Mouse (Mus musculus): ENCODE measurements around the gene Gpr137. TPM values are rescaled to one million over a fixed set of nuclear protein-coding genes. Genes with fewer than 3 reads are reported as not detected.

Gene Gpr137
- total and polyA plus RNA-seq, 3 experiments, result 22.8 to 32.1 (median 24.9) TPM

- H3K9me3 ChIP-seq (replicated peaks), result no peaks in the 10 kb centered on the region
- H3K4me1 ChIP-seq (ENCODE audit: insufficient read depth, low read depth, low read length), result peaks cover 65% of the 10 kb centered on the region
- DNase-seq (ENCODE audit: low spot score) (peak; percentile 78), ATAC-seq (ENCODE audit: extremely low read depth, insufficient number of reproducible peaks, low FRiP score, poor library complexity, severe bottlenecking) (peak; percentile 90)
- H3K27me3 ChIP-seq (ENCODE audit: insufficient read depth, low read length), result no peaks in the 10 kb centered on the region
- H3K4me3 ChIP-seq (ENCODE audit: low read depth, low read length), result peak overlapping the region; percentile 76
- TF ChIP-seq CTCF (IDR thresholded peaks at IDR 0.05; ENCODE audit: low read depth, low read length) (peak; percentile 36; the same call in 1 of the 2 replicates), POLR2AphosphoS5 (IDR thresholded peaks at IDR 0.05; ENCODE audit: insufficient replicate concordance, low read depth, low read length) (no peak), TAL1 (conservative IDR thresholded peaks at IDR 0.05; ENCODE audit: low read depth, low read length) (no peak)
- peaks cover 62% of the 10 kb centered on the region for H3K36me3 ChIP-seq (replicated peaks)
Measured at GRCm38 (mm10) chr19:6979486-6980380, 37.5 kb upstream of the Gpr137 start.

GRCm38 (mm10) chr19:6979001-6979479 is 36.8 kb upstream of the Gpr137 start:
- ATAC-seq (ENCODE audit: extremely low read depth, insufficient number of reproducible peaks, low FRiP score, poor library complexity, severe bottlenecking) (no peak), DNase-seq (ENCODE audit: low spot score) (peak; percentile 43)
- Histone ChIP-seq H3K4me3 (ENCODE audit: low read depth, low read length) (peak overlapping the region; percentile 76), H3K4me1 (ENCODE audit: insufficient read depth, low read depth, low read length) (peaks cover 70% of the 10 kb centered on the region), H3K27me3 (ENCODE audit: insufficient read depth, low read length) (no peaks in the 10 kb centered on the region), H3K9me3 (replicated peaks) (no peaks in the 10 kb centered on the region), H3K36me3 (replicated peaks) (peaks cover 57% of the 10 kb centered on the region)
- no peak for TF ChIP-seq GATA1 (IDR thresholded peaks at IDR 0.05; ENCODE audit: borderline replicate concordance, low read length)
- no peak for TF ChIP-seq CTCF (IDR thresholded peaks at IDR 0.05; ENCODE audit: low read depth, low read length)

GRCm38 (mm10) chr19:6978639-6978974 is 36.3 kb upstream of the Gpr137 start:
- H3K4me1 ChIP-seq (ENCODE audit: insufficient read depth, low read depth, low read length), result peaks cover 71% of the 10 kb centered on the region
- H3K9me3 ChIP-seq (replicated peaks), result no peaks in the 10 kb centered on the region

GRCm38 (mm10) chr19:6977759-6978638 is 35.7 kb upstream of the Gpr137 start:
- TF ChIP-seq GATA1 (IDR thresholded peaks at IDR 0.05; ENCODE audit: borderline replicate concordance, low read length) (no peak), GATA2 (IDR thresholded peaks at IDR 0.05; ENCODE audit: borderline replicate concordance, low read depth, low read length) (no peak), CTCF (IDR thresholded peaks at IDR 0.05; ENCODE audit: low read depth, low read length) (no peak), POLR2AphosphoS5 (IDR thresholded peaks at IDR 0.05; ENCODE audit: insufficient replicate concordance, low read depth, low read length) (no peak), TAL1 (conservative IDR thresholded peaks at IDR 0.05; ENCODE audit: low read depth, low read length) (no peak)
- no peaks in the 10 kb centered on the region for H3K9me3 ChIP-seq (replicated peaks)
- peak; percentile 24 for DNase-seq (ENCODE audit: low spot score)
- H3K36me3 ChIP-seq (replicated peaks), result peaks cover 48% of the 10 kb centered on the region
- peaks cover 73% of the 10 kb centered on the region for H3K4me1 ChIP-seq (ENCODE audit: insufficient read depth, low read depth, low read length)
- peak overlapping the region; percentile 76; the same call in 1 of the 2 replicates for H3K4me3 ChIP-seq (ENCODE audit: low read depth, low read length)
- H3K27me3 ChIP-seq (ENCODE audit: insufficient read depth, low read length), result no peaks in the 10 kb centered on the region
- no peak for ATAC-seq (ENCODE audit: extremely low read depth, insufficient number of reproducible peaks, low FRiP score, poor library complexity, severe bottlenecking)

More at GRCm38 (mm10) chr19:6978639-6978974, 36.3 kb upstream of the Gpr137 start:
- ATAC-seq (ENCODE audit: extremely low read depth, insufficient number of reproducible peaks, low FRiP score, poor library complexity, severe bottlenecking), result no peak
- H3K27me3 ChIP-seq (ENCODE audit: insufficient read depth, low read length), result no peaks in the 10 kb centered on the region
- no peak for DNase-seq (ENCODE audit: low spot score)
- TF ChIP-seq GATA2 (IDR thresholded peaks at IDR 0.05; ENCODE audit: borderline replicate concordance, low read depth, low read length), result no peak
- H3K36me3 ChIP-seq (replicated peaks), result peaks cover 53% of the 10 kb centered on the region
- peak overlapping the region; percentile 76 for H3K4me3 ChIP-seq (ENCODE audit: low read depth, low read length)

GRCm38 (mm10) chr19:6975537-6976521 is 33.5 kb upstream of the Gpr137 start, which contains the start of gene Plcb3:
Gene Plcb3, minus strand, starts transcription at chr19:6976470.
- ATAC-seq (ENCODE audit: extremely low read depth, insufficient number of reproducible peaks, low FRiP score, poor library complexity, severe bottlenecking), result no peak
- Histone ChIP-seq H3K9me3 (replicated peaks) (no peaks in the 10 kb centered on the region), H3K27me3 (ENCODE audit: insufficient read depth, low read length) (no peaks in the 10 kb centered on the region), H3K36me3 (replicated peaks) (peaks cover 37% of the 10 kb centered on the region), H3K4me1 (ENCODE audit: insufficient read depth, low read depth, low read length) (peaks cover 78% of the 10 kb centered on the region), H3K4me3 (ENCODE audit: low read depth, low read length) (peak within 1 kb of the TSS; percentile 80)
- no peak for TF ChIP-seq GATA2 (IDR thresholded peaks at IDR 0.05; ENCODE audit: borderline replicate concordance, low read depth, low read length)
- no peak for TF ChIP-seq POLR2AphosphoS5 (IDR thresholded peaks at IDR 0.05; ENCODE audit: insufficient replicate concordance, low read depth, low read length)
- no peak for TF ChIP-seq CTCF (IDR thresholded peaks at IDR 0.05; ENCODE audit: low read depth, low read length)
- no peak for TF ChIP-seq GATA1 (IDR thresholded peaks at IDR 0.05; ENCODE audit: borderline replicate concordance, low read length)
- peak; percentile 21 for DNase-seq (ENCODE audit: low spot score)
